Mouse (Mus musculus) neural tube, embryonic 14.5 days (tissue): ENCODE measurements around the gene Pik3ca. TPM values are rescaled to one million over a fixed set of nuclear protein-coding genes. Genes with fewer than 3 reads are reported as not detected.

Source experiments
- ATAC-seq: fragments of 200-750 bp; cut with Nextera tagmentation; 2 replicates; pipeline ENCODE4 v1.8.0; 2017; ENCODE audit warnings: low read depth, mild to moderate bottlenecking, moderate TSS enrichment, moderate library complexity
- H3K27ac ChIP-seq: fragments of 300-500 bp; sonication (generic); 2 replicates; pipeline ENCODE4 v1.5.1; 2014; ENCODE audit warnings: low read depth, mild to moderate bottlenecking, control low read depth, low read length, moderate library complexity, mixed read lengths
- H3K27me3 ChIP-seq: fragments of 300-500 bp; sonication (generic); 2 replicates; pipeline ENCODE4 v1.6.1; 2014; ENCODE audit warnings: low read length; ENCODE audit not compliant: control insufficient read depth, insufficient read depth
- H3K36me3 ChIP-seq: fragments of 300-500 bp; sonication (generic); 2 replicates; pipeline ENCODE4 v1.6.1; 2014; ENCODE audit warnings: low read length, mixed read lengths; ENCODE audit not compliant: control insufficient read depth, insufficient read depth
- H3K4me1 ChIP-seq: fragments of 300-500 bp; sonication (generic); 2 replicates; pipeline ENCODE4 v1.6.1; 2014; ENCODE audit warnings: low read length; ENCODE audit not compliant: control insufficient read depth, insufficient read depth
- H3K4me2 ChIP-seq: fragments of 300-500 bp; sonication (generic); 2 replicates; pipeline ENCODE4 v1.6.1; 2014; ENCODE audit warnings: mild to moderate bottlenecking, low read depth, low read length, control low read depth
- H3K4me3 ChIP-seq: fragments of 300-500 bp; sonication (generic); 2 replicates; pipeline ENCODE4 v1.5.1; 2014; ENCODE audit warnings: low read depth, low read length, control low read depth, mixed read lengths
- H3K9ac ChIP-seq: fragments of 300-500 bp; sonication (generic); replicated peaks from 2 replicates; pipeline ENCODE4 v1.6.1; 2014; ENCODE audit warnings: low read depth, mild to moderate bottlenecking, control low read depth, low read length, mixed read lengths
- H3K9me3 ChIP-seq: fragments of 300-500 bp; sonication (generic); 2 replicates; pipeline ENCODE4 v1.6.1; 2016; ENCODE audit warnings: low read length; ENCODE audit not compliant: control insufficient read depth
- WGBS: fragments of 180-500 bp; shearing (Covaris S2); extraction: QIAGEN DNeasy Blood & Tissue Kit; methylation state at CpG from one replicate; pipeline ENCODE4 v1.1.7; 2014; 5-methylcytosine and 5-hydroxymethylcytosine counted together
- polyA plus RNA-seq: library from polyadenylated mRNA; unstranded; fragments of >200 nt; fragmentation: Nextera tagmentation; extraction: Ambion mirVana; gene quantifications from 2 replicates; pipeline ENCODE4 v1.2.1, GENCODE M21; 2014

Pik3ca gene
- 26.0 and 26.7 TPM in 2 replicates for polyA plus RNA-seq

GRCm38 (mm10) chr3:32397461-32398174, at the start of gene Pik3ca:
Gene Pik3ca, plus strand, starts transcription at chr3:32397671.
- Histone ChIP-seq H3K4me1 (peaks cover 20% of the 10 kb centered on the region), H3K9me3 (no peaks in the 10 kb centered on the region), H3K4me3 (peak within 1 kb of the TSS; percentile 88), H3K9ac (peak within 1 kb of the TSS; percentile 96), H3K36me3 (no peaks in the 10 kb centered on the region), H3K27me3 (no peaks in the 10 kb centered on the region), H3K27ac (peak within 1 kb of the TSS; percentile 94), H3K4me2 (peak within 1 kb of the TSS; percentile 66)
- peak; percentile 72 for ATAC-seq
- under 1% methylated on average over 52 of the region's 65 CpGs for WGBS

- 91% methylated on average over 6 of the region's 6 CpGs for WGBS
- H3K4me2 ChIP-seq, result no peak overlapping the region
Observed at GRCm38 (mm10) chr3:32347881-32348280, 49.6 kb upstream of the Pik3ca start.

DNA sequence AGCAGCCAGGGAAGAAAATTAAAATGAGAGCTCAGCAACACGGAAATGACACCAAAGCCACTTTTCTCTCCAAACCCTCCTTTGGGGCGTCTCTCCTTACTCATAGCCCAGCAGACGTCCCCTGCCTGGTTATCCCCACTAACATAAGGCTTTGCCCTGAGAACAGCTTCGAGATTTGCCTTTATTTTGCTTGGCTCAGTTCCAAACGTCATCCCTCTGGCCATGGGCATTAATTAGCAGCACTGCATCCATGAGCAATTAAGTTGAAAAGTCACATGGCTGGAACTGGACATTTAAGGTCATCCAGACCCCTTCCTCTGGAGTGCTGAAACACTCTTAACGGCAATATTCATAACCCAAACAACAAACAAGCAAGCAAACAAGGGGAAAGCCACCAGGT, 36.2 kb upstream of the Pik3ca start:
- H3K27ac ChIP-seq, result no peak overlapping the region
- H3K36me3 ChIP-seq, result no peaks in the 10 kb centered on the region
- 42% methylated on average over 6 of the region's 6 CpGs for WGBS
- no peaks in the 10 kb centered on the region for H3K9me3 ChIP-seq
- no peak overlapping the region for H3K9ac ChIP-seq
- peaks cover 16% of the 10 kb centered on the region for H3K4me1 ChIP-seq
- no peak for ATAC-seq
- no peak overlapping the region for H3K4me3 ChIP-seq
- H3K27me3 ChIP-seq, result no peaks in the 10 kb centered on the region
- H3K4me2 ChIP-seq, result no peak overlapping the region

More at GRCm38 (mm10) chr3:32347881-32348280, 49.6 kb upstream of the Pik3ca start:
- no peaks in the 10 kb centered on the region for H3K9me3 ChIP-seq
- peak; percentile 54; the same call in 1 of the 2 replicates for ATAC-seq
- no peak overlapping the region for H3K27ac ChIP-seq
- H3K4me1 ChIP-seq, result no peaks in the 10 kb centered on the region
- no peaks in the 10 kb centered on the region for H3K27me3 ChIP-seq
- no peak overlapping the region for H3K4me3 ChIP-seq
- no peak overlapping the region for H3K9ac ChIP-seq
- H3K36me3 ChIP-seq, result peaks cover 12% of the 10 kb centered on the region; the same call in 1 of the 2 replicates

DNA sequence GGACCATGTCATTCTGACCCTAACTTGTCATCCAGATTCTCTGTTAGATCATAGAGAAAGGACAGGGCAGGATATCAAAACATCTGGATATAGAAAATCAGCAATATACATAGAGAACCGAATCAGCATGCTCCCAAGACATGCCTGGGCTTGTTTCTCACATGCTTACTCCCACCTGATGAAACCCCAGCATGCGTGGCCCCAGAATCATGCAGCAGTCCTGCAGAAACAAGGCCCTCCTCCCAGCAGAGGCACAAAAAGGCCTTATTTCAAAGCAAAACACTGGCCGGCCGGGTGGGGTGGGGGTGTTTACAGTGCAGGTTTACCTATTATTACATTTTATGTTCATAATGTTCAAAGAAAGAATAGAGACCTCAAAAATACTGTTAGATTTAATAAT, 33.3 kb upstream of the Pik3ca start:
- WGBS, result 44% methylated on average over 4 of the region's 4 CpGs
- Histone ChIP-seq H3K36me3 (no peaks in the 10 kb centered on the region), H3K4me2 (peak overlapping the region; percentile 83), H3K27ac (no peak overlapping the region), H3K4me1 (peaks cover 16% of the 10 kb centered on the region), H3K27me3 (no peaks in the 10 kb centered on the region), H3K4me3 (peak overlapping the region; percentile 91), H3K9ac (peak overlapping the region; percentile 35), H3K9me3 (no peaks in the 10 kb centered on the region)
- ATAC-seq, result no peak

DNA sequence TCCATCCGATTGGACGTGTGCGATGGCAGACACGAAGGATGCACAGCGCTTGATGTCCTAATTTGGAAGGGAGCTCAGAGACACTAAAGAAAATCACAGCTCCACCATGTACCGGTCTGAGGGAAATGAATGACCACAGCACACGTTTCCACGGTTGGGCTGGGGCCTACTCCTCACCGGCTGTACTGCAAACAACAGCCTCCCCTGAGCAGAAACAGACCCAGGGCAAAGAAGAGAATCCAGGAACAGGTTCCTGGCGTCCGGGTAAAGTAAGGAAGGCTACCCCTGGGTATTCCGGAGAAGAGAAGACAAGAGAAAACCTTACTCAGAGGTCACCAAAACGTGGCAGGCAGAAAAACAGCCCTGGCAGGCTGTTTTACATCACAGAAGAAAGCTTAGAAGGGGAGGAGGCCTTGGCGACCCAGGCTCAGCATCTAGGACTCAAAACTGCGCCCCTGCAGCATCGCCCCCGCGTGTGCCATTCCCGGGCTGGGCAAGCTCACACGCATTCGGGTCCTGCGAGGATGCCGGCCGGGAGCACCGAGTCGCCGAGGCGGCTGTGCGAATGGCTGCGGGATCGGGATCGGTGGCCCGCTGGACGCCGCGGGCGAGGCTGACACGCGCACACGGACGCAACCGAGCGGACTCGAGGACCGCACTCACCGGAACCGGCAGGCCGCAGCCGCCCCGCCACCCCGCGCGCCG, 32.5 kb upstream of the Pik3ca start:
- peak overlapping the region; percentile 92 for H3K27ac ChIP-seq
- peak overlapping the region; percentile 83 for H3K4me2 ChIP-seq
- no peaks in the 10 kb centered on the region for H3K36me3 ChIP-seq
- peak overlapping the region; percentile 91 for H3K4me3 ChIP-seq
- no peaks in the 10 kb centered on the region for H3K27me3 ChIP-seq
- no peaks in the 10 kb centered on the region for H3K9me3 ChIP-seq
- WGBS, result under 1% methylated on average over 44 of the region's 54 CpGs
- H3K4me1 ChIP-seq, result peaks cover 16% of the 10 kb centered on the region
- peak; percentile 76 for ATAC-seq
- peak overlapping the region; percentile 87 for H3K9ac ChIP-seq

- Histone ChIP-seq H3K4me3 (peak within 1 kb of the TSS; percentile 91), H3K27me3 (no peaks in the 10 kb centered on the region), H3K9me3 (no peaks in the 10 kb centered on the region), H3K9ac (peak within 1 kb of the TSS; percentile 87), H3K36me3 (no peaks in the 10 kb centered on the region), H3K27ac (peak within 1 kb of the TSS; percentile 92), H3K4me1 (peaks cover 14% of the 10 kb centered on the region), H3K4me2 (peak within 1 kb of the TSS; percentile 83)
- 4% methylated on average over 28 of the region's 48 CpGs for WGBS
- ATAC-seq, result peak; percentile 90
Observed at GRCm38 (mm10) chr3:32365546-32366245, 31.8 kb upstream of the Pik3ca start, which contains the start of gene Zmat3. Gene Zmat3, minus strand, starts transcription at chr3:32366014.

DNA sequence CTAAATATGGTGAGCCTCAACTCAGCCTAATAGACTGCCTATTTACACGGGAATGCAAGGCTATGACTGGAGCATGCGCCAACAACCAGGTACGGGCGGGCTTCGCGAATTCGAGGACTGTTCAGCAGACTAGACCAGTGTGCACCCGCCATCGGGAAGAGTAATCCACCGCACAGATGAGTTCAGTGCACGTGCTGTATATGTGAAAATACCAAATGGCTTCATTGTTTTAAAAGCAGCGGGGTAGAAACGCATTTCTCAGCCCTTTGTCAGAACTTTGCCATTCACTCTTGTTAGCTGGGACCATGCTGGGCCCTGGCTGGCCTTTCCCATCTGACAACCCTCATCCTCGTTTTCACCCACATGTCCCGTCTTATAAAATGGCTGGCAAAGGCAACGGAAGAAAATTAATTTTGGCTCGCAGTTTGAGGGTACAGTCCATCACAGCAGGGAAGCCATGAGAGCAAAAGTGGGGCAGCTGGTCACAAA, 31.2 kb upstream of the Pik3ca start:
- Histone ChIP-seq H3K9me3 (no peaks in the 10 kb centered on the region), H3K9ac (peak overlapping the region; percentile 87; the same call in 1 of the 2 replicates), H3K27ac (peak overlapping the region; percentile 92; the same call in 1 of the 2 replicates), H3K4me2 (peak overlapping the region; percentile 83), H3K4me1 (peaks cover 9% of the 10 kb centered on the region), H3K27me3 (no peaks in the 10 kb centered on the region), H3K4me3 (peak overlapping the region; percentile 91), H3K36me3 (no peaks in the 10 kb centered on the region)
- WGBS, result 47% methylated on average over 17 of the region's 17 CpGs
- ATAC-seq, result peak; percentile 64

- Histone ChIP-seq H3K27me3 (no peaks in the 10 kb centered on the region), H3K9me3 (no peaks in the 10 kb centered on the region), H3K4me2 (no peak overlapping the region), H3K4me1 (peaks cover 8% of the 10 kb centered on the region; the same call in 1 of the 2 replicates), H3K9ac (no peak overlapping the region), H3K36me3 (no peaks in the 10 kb centered on the region), H3K27ac (no peak overlapping the region), H3K4me3 (no peak overlapping the region)
- ATAC-seq, result no peak
- 93% methylated on average over 1 of the region's 1 CpGs for WGBS
Observed at GRCm38 (mm10) chr3:32367516-32367915, 30.0 kb upstream of the Pik3ca start.
